Mouse (Mus musculus) lung, postnatal 14 days (tissue): ENCODE data around the gene Arid1b.

Experiments
- DNase-seq: peaks from one replicate; pipeline ENCODE4 v3.0.0; 2021

Gene Arid1b

DNA sequence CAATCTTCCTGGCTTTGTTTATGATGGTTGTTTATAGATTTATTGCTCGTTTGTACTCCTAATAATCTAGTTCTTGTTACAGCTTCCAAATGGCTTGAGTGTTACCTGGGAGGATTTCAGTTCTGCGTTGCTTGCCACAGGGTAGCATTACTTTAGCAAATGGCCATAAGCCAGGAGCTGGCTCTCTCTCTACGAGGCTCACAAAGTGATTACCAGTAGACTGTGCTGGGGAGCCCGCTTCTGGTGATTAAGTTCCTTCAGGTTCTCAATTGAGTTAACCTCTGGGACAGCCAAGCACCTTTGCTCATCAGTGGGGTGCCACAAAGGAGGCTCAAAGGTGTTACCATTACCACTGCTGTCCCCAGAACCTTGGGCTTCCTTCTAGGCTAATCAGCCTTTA lies 227.4 kb downstream of the Arid1b start:
- DNase-seq: no peak

DNA sequence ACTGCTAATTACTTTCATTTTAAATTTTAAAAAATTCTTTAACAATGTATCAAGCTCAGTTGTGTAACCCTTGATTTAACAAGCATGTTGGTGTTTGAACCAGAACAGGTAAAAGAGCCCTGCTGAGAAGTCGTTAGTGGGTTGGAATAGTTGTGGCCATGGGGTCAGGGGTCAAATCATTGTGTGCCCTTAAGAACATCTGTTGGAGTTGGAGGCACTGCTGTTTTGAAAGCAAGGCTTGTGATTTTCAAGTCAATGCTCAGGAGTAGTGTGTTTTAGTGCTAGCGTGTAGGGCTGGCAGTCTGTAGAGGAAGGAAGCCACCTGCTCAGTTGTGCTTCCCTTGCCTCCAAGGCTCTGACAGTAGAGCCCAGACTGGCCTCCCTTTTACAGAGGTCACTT lies 228.7 kb downstream of the Arid1b start:
- no peak for DNase-seq

DNA sequence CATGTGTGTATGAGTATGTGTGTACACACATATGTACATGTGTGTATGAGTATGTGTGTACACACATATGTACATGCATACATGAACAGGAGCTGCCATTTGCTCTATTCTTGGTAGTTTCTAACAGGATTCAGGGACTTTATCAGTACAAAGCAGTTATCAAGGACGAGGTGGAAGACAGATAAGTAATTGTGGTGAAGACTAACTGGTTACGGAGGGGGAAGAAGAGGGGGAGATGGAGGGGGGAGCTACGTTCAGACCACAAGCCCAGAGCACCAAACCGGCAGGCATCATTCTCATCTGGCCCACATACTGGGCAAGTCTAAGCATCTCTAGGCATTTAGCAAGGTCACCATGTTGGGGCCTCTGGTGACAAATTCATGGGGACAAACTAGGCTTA lies 230.8 kb downstream of the Arid1b start:
- DNase-seq: no peak

DNA sequence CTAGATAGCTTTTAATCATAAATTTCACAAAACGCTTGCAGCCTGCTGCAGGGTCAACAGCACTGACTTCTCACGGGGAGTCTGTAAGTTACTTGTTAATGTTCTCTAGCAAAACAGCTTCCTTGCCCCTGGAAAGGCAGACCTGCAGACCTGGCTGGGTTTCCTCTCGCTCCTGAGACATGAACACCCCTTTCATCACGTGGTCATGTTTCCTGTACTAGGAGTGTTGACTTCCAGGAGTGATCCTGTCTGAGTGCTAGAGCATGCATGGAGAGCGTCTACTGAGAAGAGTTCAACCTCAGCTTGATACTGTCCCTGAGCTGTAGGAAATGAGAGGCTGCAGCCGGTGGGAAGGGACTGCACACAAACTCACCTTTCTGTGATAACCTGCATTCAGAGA lies 233.0 kb downstream of the Arid1b start:
- DNase-seq: no peak

DNA sequence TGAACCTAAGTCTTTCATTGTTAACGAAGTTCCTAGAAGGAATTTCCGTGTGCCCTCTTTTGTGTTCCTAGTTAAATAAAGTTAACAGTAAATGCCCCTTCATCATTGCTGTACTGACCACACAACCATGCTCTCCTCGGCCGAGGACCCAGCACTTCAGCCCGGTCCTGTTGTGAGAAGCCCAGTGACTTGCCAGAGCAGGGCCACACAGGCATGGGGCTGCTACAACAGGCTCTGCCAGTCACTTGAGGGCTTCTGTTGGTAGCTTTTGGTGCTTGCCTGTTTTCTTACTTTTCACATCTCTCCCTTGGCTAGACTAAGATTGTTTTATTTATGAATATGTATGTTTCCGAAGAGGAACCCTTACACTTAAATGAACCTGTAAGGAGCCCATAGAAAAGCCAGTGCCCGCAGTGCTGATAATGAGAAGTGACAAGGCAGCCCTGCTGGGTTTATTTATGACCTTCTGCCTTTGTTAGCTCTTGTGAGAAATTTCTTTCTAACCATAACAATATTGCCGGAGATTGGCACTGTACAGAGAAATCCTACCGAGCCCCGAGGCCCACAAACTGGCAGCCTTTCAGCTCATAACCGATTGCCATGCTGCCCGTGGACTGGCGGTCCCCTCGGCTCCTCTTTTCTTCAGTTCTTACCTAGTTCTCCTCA lies 234.0 kb downstream of the Arid1b start:
- no peak for DNase-seq

DNA sequence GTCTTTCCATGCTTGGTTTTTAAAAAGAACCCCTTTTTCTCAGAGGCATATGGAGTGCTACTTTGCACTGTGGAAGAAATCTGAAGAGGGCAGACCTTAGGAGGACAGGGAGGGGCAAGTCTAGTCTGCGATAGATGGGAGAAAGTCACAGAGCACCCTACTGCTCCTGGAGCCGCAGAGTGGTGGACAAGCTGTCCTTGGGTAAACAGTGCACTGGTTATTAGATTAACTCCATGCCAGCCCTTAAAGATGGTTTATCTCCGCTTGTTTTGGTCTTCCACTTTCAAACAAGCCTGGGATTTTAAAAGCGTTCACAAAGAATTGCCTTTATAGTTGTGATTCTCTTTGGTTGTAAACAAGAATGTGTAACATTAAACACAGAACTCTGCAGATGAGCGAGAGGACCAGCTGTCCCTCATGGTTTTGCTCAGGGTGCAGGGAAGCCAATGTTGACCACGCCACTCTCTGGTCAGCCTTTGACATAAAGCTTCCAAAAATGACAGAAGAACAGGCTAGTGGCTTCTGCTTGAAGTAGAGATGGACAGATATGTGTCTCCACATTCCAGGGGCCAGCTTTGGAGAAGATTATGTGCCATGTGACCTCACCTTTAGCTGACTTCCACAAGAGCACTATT lies 234.6 kb downstream of the Arid1b start:
- no peak for DNase-seq

DNA sequence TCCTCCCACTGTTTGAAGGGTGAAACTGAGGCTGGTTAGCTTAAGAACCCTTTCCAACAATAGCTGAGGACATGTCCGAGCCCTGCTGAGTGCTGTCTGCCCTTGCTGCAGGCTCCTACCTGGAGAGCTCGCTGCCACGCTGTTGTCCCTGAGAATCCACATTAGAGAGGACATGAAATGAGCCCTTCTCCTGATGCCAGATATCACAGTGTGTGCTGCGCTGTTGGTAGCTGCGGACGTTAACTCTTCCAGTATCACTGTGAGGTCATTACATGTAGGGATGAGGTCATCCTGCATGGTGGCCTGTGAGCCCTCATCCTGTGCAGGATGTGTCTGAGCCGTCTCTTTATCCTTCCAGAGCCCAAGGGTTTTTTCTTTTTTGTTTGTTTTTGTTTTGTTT lies 235.9 kb downstream of the Arid1b start:
- no peak for DNase-seq

DNA sequence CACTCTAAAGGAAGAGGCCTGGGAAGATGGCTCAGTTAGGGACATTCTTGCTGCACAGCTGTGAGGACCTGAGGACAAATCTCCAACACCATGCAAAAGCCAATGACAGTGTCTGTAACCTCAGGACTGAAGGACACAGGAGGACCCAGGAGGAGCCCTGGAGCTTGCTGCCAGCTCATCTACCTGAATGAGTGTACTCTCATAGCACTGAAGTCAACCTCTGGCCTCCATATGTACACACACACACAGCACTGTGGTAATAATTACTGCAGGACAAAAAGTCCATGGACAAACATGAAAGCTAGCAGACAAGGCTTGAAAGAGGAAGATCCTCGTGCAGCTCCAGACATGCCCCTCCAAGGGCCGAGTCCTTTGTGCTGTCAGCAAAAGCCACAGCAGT lies 238.0 kb downstream of the Arid1b start:
- DNase-seq: no peak

DNA sequence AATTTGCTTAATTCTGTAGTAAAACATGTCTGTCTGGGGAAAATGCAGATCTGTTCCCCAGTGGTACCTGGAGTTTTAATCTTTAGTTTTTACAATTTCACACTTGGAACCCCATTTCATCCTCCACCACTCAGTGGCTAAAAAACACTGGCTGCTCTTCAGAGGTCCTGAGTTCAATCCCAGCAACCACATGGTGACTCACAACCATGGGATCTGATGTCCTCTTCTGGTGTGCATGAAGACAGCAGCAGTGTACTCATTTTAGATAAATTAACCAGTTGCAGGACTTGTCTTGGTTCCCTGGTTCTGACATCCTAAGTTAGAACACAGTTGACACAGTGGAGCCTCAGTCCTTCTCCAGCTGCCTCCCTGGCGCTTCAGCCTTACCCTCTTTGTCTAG lies 239.9 kb downstream of the Arid1b start:
- no peak for DNase-seq

DNA sequence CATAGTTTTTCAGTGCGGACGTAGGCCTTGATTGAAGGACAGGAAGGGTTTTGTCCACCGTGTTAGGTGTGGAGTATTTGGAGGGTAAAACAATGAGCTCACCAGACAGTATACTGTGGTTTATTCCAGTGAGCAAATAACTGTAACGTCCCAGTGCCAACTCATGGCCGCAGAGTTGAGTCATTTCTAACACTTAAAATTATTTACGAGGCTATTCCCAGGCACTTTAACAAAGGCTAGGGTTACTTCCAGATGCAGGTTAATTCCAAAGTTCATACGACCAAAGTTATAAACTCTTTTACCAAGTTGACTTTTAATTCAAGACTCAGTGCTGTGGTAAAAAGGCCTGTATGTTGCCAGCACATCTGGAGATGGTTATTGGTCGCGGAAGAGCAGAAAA lies 240.9 kb downstream of the Arid1b start:
- no peak for DNase-seq

DNA sequence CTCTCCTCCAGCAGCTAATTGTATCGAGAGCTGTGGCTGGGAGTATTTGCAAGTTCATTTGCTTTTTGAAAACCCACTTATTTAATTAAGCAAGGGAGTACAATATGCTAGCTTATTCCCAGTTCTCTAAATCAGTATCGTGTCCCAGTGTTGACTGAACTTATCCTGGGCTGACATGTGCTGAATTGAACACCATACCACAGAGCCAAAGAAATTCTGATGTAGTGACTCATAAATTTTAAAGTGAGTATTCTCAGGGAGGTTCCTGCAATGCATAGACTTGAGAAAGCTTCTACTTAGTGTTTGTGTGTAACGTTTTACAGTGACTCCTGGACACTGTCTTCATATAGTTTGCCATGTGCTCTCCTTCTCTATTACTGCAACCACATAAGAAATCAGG lies 243.6 kb downstream of the Arid1b start:
- no peak for DNase-seq

DNA sequence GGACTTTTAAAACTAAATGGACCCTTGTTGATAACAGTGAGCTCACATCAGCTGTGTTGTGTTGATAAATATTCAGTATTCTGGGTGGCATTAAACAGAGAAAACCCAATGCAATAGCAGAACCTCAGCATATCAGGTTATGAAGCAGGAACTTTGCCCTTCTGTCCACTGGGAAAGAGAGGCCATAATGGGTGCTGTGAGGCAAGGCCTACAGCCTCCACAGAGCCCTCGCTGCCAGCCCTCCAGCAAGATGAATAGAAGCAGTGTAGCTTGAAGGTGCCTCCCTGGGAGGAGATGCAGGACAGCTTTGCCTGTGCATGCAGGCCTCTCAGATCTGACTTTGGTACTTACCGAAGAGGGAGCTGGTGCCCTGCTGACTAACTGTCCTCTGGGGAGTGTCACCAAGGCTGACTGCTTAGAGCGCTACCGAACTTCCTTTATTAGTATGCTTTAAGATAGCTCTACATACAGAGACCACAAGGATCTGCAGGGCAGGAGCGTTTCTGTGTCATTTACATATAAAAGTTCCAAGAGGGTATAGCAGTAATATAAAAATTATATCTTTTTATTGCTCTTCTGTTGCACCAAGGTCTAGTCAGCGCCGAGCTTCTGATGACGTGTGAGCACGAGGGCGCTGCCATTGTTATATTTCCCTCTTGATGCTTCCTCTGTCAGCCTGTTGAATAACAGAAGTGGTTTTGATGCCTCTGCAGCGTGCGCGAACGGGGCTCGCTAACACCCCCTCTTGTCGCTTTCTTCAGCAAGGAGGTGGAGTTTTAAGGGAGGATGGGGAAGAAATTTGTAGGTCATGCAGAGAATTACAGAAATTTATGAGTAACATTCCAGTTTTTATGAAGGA lies 244.5 kb downstream of the Arid1b start:
- no peak for DNase-seq

DNA sequence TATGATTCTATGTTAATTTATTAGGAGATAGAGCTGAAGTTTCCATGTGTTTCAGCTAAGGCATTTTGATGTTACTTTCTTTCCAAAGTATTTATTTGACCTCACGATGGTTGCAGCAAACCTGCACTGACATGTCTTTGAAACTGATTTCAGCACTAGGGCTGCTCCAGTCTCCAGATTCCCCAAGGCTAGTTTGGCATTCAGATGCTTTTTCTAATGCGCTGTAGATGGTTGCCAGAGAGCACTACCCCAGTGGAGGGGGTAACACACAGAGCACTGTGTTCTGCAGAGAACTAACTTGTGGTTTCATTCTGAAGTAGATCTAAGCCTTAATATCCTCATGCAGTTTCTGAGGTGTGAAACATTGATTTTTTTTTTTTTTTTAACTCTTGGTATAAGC lies 250.4 kb downstream of the Arid1b start:
- DNase-seq: no peak

DNA sequence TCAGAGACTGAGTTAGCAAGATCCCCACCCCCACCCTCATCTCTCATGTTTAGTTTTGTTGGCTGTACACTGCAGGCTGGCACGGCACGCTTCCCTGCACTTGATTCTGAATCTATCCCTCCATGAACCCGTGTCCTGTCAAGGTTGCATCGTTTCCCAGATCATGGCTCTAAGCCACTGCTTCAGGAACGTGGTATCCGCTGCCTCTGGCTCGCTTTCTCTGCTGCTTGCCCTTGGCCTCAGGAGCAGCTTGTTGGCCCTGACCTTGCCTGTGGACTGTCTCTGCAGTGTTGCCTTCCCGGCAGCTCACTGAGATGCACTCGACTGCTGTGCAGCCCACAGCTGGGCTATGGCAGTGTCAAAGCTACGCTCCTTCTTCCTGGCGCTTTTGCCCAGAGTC lies 252.6 kb downstream of the Arid1b start:
- DNase-seq: no peak

DNA sequence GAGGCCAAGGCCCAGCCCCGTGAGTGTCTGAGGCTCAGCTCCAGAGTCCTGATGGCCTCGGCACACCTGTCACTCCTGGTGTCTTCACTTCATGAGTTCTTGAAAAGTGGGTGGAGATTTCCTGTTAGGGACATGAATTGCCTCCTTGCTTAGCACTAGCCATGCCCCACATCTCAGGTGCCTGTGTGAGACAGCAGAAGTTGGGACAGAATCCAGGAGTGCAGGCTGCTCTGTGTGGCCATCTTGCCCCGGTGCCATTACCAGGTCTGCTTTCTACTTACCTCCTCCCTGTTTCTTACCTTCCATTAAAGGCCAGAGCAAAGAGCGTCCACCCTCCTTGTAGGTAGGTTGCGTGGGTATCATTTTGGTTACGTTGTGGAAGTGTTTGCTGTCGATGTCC lies 253.1 kb downstream of the Arid1b start:
- no peak for DNase-seq

DNA sequence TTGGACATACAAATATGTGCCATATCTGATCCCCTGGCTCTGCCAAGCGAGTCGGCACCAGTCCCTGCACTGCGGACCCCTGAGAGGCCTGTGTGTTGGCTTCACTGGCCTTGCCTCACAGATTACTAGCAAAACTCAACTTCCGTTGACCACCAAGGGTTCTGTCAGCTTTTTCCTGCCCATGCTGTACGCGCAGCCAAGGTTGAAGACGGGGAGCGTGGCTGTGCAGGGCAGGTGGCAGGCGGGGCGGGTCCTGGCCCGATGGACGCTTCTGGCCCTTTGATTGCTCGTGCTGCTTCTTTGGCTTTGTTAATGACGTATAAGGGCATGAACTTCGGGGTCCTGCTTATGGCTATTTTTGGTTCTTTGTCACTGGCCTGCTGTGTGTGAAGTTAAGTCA lies 253.6 kb downstream of the Arid1b start:
- no peak for DNase-seq

DNA sequence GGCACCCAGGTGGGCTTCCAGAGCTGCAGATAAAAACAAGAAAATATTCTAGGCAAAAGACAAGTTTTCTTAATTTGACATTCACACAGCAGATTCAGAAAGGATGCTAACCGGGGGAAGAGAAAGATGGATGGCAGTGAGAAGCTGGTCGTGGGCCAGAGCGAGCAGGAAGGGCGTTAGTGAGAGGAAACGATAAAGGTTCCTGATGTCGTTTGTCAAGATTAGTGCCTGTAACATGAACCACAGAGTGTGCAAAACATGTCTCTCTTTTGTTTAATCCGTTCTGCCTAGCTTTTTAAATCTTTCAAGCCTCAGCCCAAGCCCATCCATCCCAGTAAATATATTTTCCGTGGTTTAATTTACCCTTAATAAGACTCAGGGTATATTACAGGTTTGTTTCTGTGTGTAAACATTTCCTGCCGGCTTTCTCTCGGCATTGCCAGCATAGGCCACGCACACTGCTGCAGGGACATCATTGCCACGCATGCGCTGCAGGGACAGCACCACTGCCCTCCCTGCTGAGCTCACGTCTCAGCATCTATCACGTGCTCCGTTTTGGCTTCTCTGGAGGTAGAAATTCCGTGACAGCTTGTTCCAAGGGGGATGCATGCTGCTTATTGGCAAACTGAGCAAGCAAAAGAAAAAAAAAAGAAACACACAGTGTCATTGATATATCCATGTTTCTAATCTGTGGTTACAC lies 255.0 kb downstream of the Arid1b start:
- DNase-seq: peak; percentile 35

DNA sequence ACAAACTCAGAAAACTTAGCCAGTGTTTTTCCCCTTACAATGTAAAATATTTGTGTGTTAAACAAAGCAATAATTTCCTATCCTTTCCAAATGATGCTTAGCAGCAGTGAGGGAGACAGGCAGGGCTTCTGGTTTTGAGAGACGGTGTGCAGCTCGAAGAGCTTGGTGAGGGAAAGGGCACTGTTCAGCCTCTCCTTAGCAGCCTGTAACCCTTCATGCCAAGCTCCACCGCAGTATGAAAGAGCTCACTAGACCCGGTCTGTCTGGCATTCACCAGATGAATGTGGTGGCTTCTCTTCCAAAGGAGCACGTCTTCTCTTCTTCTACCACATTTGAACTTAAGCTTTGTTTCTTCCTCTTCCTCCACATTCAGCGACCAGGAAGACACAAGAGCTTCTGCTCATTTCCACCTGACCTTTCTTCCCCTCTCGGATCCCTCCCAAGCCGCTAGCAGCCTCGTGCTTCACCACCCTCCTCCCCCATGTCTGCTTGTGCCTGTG lies 255.6 kb downstream of the Arid1b start:
- no peak for DNase-seq

DNA sequence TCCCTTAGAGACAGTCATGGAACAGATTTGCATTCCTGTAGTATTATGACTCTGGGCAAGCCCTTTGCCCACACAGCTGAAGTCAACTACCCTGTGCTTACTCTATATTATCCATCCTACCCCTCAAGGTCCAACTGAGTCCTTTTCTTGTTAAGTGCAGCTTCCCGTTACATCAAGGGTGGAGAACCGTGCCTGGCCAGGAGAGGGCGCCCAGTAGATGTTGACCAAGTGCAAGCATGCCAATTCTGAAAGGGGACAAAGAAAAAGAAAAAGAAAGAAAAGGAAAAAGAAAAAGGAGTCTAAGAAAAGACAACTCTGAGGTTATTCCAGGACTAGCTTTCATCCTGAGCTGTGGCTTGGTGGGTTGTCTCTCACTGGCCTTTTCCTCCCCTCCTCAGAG lies 258.3 kb downstream of the Arid1b start:
- peak; percentile 85 for DNase-seq

DNA sequence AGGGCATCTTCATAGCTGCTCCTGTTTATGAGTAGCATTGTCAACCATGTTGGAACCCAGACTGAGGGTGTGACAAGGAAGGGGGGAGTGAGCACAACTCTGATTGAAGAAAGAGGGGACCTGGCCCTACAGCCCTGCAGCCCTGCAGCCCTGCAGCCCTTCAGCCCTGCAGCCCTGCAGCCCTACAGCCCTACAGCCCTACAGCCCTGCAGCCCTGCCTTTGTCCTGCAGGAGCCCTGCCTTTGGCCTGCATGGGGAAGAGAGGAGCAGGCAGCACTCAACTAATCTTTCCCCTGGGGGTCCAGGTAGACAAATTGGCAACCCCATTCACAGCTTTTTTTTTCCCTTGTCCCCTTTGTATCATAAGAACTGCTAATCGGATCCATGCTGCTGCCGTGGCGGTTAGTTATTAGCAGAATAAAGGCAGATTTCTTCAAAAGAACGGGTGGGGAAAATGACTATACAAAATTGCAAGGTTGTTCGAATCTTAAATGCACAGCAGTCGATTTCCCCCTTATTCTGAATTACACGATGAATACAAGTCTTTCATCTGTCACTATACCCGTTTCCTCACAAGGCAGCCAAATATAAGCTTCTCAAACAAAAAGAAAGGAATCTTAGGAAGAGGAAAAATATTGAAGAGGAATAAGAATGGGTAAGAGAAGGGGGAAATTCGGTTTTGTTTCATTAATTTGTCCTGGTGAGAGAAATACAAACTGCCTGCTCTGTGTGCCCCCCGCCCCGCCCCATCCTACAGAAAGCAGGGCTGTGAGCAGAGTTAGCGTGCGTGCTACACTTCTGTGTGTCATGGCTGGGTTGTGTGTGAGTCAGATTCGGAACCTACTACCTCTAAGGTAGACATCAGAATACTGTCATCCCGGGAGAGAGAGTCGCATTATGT lies 260.8 kb downstream of the Arid1b start:
- no peak for DNase-seq

DNA sequence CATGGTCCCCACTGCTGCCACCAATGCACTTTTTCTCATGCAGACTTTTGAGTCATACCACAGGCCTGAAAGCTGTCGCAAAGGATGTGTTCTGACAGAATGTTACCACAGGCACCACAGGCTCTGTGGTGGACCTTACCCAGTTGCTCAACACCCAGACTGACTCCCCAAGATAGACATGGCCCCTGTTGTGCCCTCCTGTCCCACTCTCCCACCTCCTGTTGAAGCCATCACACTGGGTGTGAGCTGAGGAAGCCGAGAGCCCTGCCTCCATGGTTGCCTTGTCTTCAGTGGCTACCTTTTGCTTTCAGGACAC lies 261.4 kb downstream of the Arid1b start:
- no peak for DNase-seq

DNA sequence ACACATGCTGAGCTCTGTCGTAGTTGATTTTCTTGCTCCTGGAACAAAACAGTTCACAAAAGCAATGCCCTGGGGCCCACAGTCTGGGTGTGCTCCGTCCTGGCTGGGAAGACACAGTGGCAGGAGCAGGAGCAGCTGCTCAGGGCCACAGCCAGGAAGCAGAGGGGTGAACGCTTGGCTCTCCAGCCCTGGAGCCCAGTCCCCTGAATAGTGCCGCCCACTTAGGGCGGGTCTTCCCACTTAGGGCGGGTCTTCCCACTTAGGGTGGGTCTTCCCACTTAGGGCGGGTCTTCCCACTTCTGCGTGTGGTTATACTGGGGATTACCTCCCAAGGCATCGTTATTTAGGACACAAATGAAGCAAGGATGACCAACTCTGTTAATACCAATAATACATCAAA lies 264.8 kb downstream of the Arid1b start:
- DNase-seq: no peak
